Mouse (Mus musculus): ENCODE measurements around the gene Itga4. TPM values are rescaled to one million over a fixed set of nuclear protein-coding genes. Genes with fewer than 3 reads are reported as not detected.

The Itga4 gene
- total RNA-seq, 2 experiments from 2014 or later = 21.8 to 23.0 TPM

DNA sequence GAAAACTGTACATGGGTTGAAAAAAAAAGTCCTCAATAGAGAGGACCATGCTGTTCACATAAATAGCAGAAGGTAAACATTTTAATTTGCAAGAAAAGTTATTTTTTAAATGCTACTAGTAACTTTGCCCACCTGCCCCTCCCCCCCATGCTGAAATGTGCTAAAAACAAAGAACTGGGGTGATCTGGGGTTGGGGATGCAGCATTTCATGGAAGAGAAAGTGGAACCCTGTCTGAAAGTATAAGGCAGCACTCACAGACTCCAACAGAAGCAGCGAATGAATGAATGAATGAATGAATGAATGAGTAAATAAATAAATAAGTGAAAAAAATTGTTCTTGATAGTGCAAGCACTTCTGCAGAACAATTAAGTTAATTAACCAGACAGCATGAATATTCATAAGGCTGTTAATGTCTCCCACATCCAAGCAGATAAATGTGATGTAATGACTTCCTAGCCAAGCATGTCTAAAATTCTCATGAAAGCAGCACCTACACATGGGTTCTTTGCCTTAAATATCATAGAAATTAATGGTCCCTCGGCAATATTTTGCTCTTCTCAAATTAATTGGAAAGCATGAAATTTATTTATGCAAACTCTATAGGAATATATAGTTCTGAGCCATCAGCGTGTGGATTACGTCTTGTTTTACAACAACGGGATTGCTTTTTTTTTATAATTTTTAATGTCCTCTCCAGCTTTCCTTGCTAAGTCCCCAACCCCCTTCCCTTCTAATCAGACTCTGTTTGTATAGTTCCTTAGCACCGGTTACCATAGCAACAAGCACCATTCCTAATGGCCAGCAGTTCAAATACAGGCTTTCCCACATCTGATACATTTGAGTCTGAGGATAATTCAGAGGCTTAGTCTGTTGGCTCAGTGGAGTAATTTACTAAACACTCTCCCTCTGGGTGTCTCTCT lies 96.2 kb downstream of the Itga4 start:
- no peak for DNase-seq (ENCODE audit: extremely low spot score in 1 of 2, low spot score in 1 of 2)

- no peak for DNase-seq (ENCODE audit: extremely low spot score in 1 of 2, low spot score in 1 of 2)
Measured at GRCm38 (mm10) chr2:79352100-79352802, 97.0 kb downstream of the Itga4 start.

DNA sequence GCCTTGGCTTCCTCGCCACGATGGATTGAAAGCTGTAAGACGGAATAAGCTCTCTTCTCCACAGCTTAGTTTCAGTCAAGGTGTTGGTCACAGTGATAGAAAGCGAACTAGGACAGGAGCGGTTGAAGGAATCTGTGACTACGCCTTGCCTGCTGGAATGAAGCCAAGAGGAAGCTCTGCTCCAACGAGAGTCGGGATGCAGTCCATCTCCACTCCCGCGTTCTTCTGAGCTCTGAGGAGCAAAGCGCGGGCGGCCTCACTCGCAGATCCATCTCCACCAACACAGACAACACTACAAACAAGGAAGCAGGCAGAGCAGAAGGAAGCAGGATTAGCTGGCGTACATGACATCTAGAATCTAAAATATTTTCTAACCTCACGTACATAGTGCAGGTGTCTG lies 99.5 kb downstream of the Itga4 start:
- no peak for DNase-seq (ENCODE audit: extremely low spot score in 1 of 2, low spot score in 1 of 2)

GRCm38 (mm10) chr2:79357835-79358234 lies 102.6 kb downstream of the Itga4 start:
- DNase-seq (ENCODE audit: extremely low spot score in 1 of 2, low spot score in 1 of 2) = no peak

DNA sequence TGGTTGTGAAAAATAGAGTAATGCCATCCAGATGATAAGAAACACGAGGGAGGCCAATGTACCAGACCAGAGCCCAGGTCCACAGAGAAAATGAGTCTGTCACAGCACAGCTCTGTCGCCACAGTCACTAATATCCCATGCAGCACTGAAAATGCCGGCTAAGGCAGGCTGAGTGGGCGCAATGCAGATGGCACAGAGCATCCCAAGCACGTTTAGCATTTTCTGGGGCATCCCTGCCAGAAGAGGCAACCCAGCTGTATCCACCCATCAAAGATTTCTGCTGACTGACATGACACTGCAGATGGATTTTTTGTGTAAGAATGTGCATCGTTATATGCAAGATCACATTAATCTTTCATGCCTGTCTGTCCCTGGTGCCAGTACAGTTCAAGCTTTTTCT lies 106.8 kb downstream of the Itga4 start:
- peak; percentile 20 to 29 for DNase-seq (ENCODE audit: extremely low spot score in 1 of 2, low spot score in 1 of 2)

DNA sequence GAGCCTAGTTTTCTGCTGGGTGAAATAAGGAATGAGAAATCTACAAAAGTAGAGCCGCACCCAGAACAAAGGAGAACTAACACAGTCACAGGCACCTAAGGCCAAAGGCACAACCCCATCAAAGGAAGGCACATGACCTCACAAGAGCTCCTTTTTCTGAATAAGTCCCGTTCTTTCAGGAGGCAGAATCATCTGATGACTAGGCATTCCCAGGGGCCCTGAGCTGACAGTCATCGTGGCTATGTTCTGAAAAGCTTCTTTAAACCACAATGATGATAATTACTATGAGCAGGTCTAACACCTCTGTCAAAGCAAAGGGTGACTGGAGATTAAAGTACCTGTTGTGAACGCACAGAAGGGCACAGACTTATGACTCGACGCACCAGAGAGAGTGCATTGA lies 108.7 kb downstream of the Itga4 start:
- DNase-seq (ENCODE audit: extremely low spot score in 1 of 2, low spot score in 1 of 2) = no peak

DNA sequence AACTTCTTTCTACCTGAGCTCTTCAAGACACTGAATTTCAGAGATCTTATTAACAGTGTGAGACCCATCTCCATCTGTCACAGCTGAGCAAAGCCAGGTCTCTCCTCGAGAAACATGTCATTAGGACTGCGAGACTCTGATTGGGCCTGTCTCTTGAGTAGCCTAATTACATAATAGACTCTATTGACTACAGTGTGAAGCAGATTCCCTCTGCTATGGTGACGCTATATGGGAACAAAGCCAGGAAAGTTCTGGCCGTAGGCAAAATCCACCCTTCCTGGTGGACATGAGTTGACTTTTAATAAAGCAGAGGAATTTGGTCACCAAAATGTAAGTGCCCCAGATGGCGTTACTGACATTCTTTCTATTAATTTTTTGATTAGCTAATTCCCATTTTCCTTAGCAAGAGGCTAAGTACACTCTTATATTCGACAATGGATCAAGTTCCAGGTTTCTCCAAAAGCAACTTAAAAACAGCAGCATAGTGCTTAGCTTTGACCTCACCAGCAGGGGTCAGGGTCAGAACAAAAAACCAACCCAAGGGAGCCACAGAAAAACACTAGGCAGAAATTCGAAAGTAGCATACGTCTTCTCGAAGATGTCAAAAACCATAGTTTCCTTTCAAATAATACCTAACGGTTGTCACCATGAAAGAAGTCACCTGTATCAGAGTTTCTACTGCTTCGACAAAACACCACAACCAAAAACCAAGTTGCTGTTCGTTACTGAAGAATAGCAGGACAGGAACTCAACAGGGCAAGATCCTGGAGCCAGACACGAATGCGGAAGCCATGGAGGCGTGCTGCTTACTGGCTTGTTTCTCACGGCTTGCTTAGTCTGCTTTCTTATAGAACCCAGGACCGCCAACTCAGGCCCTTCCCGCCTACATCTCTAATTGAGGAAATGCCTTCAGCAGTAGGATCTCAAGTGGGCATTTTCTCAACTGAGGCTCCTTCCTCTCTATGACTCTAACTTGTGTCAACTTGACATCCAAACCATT lies 112.5 kb downstream of the Itga4 start:
- no peak for DNase-seq (ENCODE audit: extremely low spot score in 1 of 2, low spot score in 1 of 2)

DNA sequence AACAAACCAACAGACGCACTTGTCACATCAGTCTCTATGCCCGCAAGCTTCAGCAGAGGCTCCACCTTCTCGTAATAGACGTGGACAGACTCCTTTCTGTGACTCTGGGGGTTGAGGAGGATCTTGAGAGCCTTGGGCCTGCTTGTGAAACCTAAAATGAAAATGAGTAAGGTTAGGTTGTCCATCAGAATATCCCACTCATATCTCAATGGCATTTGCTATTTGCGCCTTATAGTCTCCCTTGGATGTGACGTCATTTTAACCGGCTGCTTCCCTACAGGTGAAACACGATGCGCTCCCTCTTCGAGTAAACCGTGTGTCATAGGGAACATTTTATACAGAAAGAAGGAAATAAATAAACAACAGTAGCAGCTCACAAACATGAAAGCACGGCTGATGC lies 113.4 kb downstream of the Itga4 start:
- DNase-seq (ENCODE audit: extremely low spot score in 1 of 2, low spot score in 1 of 2) = no peak

- no peak for DNase-seq (ENCODE audit: extremely low spot score in 1 of 2, low spot score in 1 of 2)
Measured at GRCm38 (mm10) chr2:79369061-79369524, 113.9 kb downstream of the Itga4 start.

DNA sequence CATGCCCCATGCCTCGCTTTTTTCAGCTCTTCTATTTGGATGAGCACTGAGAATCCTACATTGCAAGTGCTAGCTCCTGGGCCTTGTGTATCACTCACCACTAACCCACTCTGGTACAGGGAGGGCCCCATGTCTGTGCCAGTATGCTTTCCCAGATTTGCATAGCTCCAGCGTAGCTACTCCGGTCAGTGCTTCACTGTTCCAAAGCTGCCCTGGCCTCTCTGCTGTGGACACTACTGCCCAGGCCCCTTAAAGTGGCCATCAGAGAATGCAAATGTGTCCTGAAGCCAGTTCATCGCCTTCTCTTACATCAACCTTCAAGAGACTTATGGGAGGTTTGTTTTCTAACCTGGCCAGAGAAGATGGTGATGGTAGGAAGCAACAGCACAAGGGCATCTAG lies 114.7 kb downstream of the Itga4 start:
- DNase-seq (ENCODE audit: extremely low spot score in 1 of 2, low spot score in 1 of 2) = no peak

DNA sequence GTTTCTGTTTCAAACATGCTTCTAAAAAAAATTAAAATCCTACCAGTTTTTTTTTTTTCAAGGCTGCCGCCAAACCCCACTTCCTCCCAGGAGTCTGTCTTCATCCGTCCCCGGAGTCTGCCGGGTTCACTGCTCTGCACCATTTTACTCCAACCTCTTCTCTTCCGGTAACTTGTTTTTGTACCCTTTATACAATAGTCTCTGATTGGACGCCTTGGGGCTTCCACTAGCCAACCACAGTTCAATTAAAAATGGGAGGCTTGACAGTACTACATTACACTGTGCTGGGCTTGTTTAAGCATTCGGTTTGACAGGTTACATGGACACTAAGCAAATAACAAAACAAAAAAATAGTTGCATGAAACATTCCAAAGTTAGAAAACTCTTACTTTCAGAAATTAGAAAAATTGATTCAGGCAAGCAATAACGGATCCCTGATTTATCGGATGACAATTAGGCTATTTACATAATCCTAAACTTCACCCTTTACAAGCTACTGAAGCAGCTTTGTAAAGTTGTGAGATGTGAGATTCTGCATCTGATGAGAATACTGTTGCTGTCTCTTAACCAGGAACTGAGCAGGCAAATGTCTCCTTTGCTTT lies 115.6 kb downstream of the Itga4 start:
- DNase-seq (ENCODE audit: extremely low spot score in 1 of 2, low spot score in 1 of 2) = no peak

DNA sequence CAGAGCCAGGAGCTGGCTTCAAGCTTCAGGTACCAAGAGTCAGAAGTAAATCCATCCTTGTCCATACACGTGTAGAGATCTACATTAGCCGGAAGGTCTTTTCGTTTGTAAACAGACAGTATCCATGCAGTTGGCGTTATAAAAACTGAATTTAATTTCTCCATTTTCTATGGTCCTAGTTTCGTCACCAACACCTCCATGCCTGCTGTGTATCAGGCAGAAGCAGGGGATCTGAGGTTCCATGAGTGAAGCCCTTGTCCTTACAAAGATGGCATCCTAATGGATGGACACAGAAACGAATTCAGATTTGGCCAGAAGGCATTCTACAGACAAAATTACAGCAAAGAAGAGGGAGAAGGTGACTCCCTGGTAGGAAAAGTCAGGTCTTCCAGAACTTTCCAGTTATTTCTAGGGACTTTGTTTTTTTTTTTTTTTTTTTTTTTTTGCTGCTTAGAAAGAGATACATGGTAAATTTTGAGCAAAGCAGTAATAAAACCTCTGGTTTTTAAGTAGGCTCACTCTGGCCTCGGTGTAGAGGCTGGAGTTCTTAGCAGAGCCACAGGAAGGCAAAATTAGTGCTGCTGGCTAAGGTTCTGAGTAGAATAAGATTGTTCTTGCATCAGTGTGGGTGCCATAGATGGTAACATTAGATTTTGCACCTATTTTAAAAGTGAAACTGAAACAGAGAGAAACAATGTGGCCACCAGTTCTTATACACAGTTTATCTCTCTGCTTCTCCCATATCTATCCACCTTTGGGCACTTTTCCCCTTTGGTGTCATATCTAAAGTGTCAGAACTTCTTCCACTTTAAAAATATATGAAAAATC lies 116.3 kb downstream of the Itga4 start:
- no peak for DNase-seq (ENCODE audit: extremely low spot score in 1 of 2, low spot score in 1 of 2)

- DNase-seq (ENCODE audit: extremely low spot score in 1 of 2, low spot score in 1 of 2) = no peak
Measured at GRCm38 (mm10) chr2:79372154-79372467, 116.9 kb downstream of the Itga4 start.

DNA sequence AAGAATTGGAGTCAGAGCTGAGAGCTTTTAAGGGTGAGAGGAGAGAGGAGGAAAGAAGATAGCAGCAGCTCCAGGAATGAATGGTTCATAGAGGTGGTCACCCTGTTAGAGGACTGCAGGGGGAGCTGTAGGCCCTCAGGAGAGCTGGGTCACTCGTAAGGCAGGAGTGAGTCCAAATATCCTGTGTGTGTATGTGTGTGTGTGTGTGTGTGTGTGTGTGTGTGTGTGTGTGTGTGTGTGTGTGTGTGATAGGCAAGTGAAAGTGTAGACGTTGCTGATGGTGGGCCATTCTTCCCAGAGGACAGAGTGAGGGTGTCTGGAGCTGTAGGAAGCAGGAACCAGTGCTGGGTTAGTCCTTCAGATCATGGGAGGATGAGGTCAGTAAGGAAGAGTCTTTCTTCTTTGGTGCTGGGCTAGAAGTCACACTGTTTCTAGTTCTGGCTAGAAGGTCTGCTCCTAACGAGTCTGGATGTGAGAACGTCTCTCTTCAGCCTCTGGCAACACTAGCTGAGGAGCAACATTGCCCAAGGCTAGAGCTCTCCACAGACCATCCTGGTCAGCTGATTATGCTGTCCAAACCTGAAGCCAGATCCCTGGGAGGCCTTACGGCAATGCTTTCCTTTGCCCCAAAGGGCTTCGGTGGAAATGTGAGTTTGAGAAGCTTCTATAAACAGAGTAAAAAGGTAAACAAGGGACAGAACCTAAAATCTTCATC lies 117.4 kb downstream of the Itga4 start:
- DNase-seq (ENCODE audit: extremely low spot score in 1 of 2, low spot score in 1 of 2) = no peak

DNA sequence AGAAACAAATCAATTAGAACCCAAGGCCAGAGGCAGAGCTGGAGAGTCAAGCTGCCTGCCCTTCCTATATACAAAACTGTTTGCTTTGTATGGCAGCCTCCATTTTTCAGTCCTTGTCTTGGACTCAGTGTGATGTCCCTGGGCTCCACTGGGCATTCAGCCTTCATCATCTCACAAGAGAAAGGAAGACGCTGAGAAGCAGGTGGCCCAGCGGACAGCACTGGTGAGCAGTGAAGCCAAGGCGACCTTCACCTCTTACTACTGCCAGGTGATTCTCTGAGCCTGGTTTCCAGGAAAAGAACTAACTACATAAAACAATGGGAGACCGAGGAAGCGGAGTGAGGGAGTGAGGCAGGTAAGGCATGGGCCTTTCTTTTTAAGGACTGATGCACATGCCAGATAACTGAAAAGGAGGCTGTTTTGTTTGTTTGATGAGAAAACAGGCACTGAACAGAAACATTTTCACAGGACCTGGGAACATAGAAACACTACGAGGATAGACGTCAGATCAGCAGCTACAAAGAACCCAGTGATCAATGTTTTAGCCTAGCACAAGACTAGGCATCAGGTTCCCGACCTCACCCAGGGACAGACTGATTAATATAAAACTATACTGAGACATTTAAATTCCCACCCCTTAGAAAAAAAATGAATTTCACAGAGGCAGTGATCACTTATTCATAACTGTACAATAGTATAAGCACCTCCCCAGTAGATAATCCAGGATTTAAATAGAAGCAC lies 123.3 kb downstream of the Itga4 start:
- DNase-seq (ENCODE audit: extremely low spot score in 1 of 2, low spot score in 1 of 2) = no peak

DNA sequence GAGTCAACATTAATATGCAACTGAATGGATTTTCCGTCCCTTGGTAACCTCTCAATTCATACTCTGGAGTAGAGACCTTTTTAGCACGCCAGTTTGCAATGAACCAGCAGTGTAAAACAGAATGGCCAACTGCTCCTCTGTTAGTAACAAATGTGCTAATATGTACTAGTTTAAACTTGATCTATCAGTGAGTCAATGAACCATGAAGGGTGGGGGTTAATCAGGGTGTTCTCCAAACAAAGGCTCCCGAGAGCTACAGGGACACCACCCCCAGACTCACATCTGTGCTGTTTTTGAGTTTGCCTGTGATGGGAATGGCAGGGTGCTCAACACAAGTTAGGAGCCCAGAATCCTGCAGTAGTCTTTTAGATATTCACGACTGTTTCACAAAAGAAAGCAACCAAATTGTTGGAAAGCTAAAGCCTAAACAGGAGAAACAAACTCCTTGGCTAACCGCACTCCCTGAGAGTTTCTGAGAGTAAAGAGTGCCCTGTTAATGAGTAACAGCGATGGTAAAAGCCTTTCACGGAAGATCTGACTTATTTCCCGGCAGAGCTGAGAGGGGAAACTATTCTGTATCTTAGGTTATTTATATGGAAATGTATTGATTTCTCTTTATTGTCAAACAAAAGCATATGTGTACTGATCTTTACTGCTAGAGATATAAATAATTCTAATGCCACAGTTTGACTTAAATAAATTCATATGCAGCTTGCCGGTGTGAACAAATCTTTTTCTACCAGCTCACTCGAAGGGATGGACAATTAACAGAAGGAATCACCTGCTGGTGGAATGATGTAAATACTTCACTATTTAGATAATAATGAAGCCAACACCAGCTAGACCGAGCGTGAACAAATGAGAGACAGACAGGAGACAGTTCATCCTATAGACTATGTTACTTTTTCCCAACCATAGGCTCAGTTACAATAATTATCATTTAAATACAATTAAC lies 124.1 kb downstream of the Itga4 start:
- no peak for DNase-seq (ENCODE audit: extremely low spot score in 1 of 2, low spot score in 1 of 2)
